ENCODE assay signal across 19 mouse cellular contexts in the genomic region with DNA sequence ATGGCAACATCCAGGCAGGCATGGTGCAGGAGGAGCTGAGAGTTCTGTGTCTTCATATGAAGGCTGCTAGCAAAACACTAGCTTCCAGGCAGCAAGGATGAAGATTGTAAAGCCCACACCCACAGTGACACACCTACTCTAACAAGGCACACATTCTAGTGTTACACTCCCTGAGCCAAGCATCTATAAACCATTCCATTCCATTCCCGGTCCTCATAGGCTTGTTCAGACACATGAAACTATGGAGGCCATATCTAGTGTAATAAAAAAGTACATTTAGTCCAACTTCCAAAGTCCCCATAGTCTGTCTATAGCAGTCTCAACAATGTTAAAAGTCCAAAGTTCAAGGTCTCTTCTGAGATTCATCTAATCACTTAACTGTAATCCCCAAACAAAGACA.
"Had no signal": no experiment of that assay in that cellular context is flagged by ENCODE, and none has a peak within 500 bp of the region (broad histone marks: within the 10 kb centered on the region; RNA-seq: fewer than 3 reads in every experiment).

No protein-coding gene starts in this region.

- H3K9me3 ChIP-seq: midbrain, embryonic 10.5 days; midbrain, embryonic 12.5 days; neural tube, embryonic 13.5 days; neural tube, embryonic 15.5 days had no signal

- H3K4me2 ChIP-seq: lung, embryonic 14.5 days; midbrain, embryonic 12.5 days; neural tube, embryonic 13.5 days; neural tube, embryonic 15.5 days had no signal

- H3K4me3 ChIP-seq: midbrain, embryonic 10.5 days; midbrain, embryonic 12.5 days; myocyte; neural tube, embryonic 13.5 days; neural tube, embryonic 15.5 days had no signal

- H3K9ac ChIP-seq: lung, embryonic 14.5 days; midbrain, embryonic 12.5 days; neural tube, embryonic 13.5 days; neural tube, embryonic 15.5 days had no signal

- DNase-seq: lung, adult 18-20 months; lung, embryonic 14.5 days; lung, postnatal 10 days; lung, postnatal 4 days; midbrain, embryonic 14.5 days; retina, postnatal 1 day; right cerebral cortex, adult 18-20 months; right cerebral cortex, postnatal 25 days; right cerebral cortex, postnatal 4 days; spleen, adult 18-20 months; thymus, adult 18-20 months; thymus, postnatal 14 days; thymus, postnatal 36 days had no signal

- ATAC-seq: midbrain, embryonic 16.5 days had no signal

- H3K27me3 ChIP-seq: midbrain, embryonic 12.5 days; neural tube, embryonic 13.5 days; neural tube, embryonic 15.5 days had no signal

- H3K36me3 ChIP-seq: midbrain, embryonic 10.5 days; midbrain, embryonic 12.5 days; neural tube, embryonic 13.5 days; neural tube, embryonic 15.5 days had no signal

- H3K27ac ChIP-seq: midbrain, embryonic 10.5 days; midbrain, embryonic 12.5 days; neural tube, embryonic 13.5 days; neural tube, embryonic 15.5 days had no signal

- H3K4me1 ChIP-seq: midbrain, embryonic 12.5 days; neural tube, embryonic 13.5 days; neural tube, embryonic 15.5 days had no signal
